Comparison of ENCODE assay signal across 7 mouse cellular contexts in genomic region chr3:9064266-9065031, GRCm38 (mm10).
DNase-seq lines count a peak whose midpoint lies in the region; TF ChIP-seq lines count a peak whose summit lies in the region.

No protein-coding gene starts in this region.

- WGBS in spleen, adult 2 months, result 45% methylated on average over 15 of the region's 15 CpGs

- peak; percentile 18 to 79; a peak in 2 of 4 replicates for TF ChIP-seq CTCF in CH12.LX (conservative IDR thresholded peaks at IDR 0.05 in 1 of 2, IDR thresholded peaks at IDR 0.05 in 1 of 2; ENCODE audit: low read depth in 2 of 2, low read length in 2 of 2)
- peak; percentile 44; the same call in 1 of the 2 replicates for TF ChIP-seq CTCF in spleen, adult 2 months (IDR thresholded peaks at IDR 0.05; ENCODE audit: extremely low read depth, insufficient read depth, insufficient read length, insufficient replicate concordance)

- H3K27ac ChIP-seq in CH12.LX (ENCODE audit: insufficient read depth, low read depth), result no peak overlapping the region
- no peak overlapping the region for H3K27ac ChIP-seq in spleen, adult 2 months (ENCODE audit: insufficient read depth, low read length)

- H3K9ac ChIP-seq in CH12.LX (ENCODE audit: insufficient read depth, low read depth), result no peak overlapping the region

- TF ChIP-seq RAD21 in CH12.LX (IDR thresholded peaks at IDR 0.05; ENCODE audit: low read depth, low read length), result peak; percentile 60

- H3K4me3 ChIP-seq in CH12.LX (replicated peaks in 1 of 3; ENCODE audit: low read depth in 2 of 3, low read length in 2 of 3, poor library complexity in 1 of 3), result no peak overlapping the region
- no peak overlapping the region for H3K4me3 ChIP-seq in spleen, adult 2 months (ENCODE audit: extremely low read depth, insufficient read depth, insufficient read length)

- intact Hi-C loops in heart, postnatal 14 days (cut with DNase I), result no loop called here

- no peaks in the 10 kb centered on the region for H3K9me3 ChIP-seq in CH12.LX (replicated peaks; ENCODE audit: low read length)

- no peak overlapping the region for H3K4me2 ChIP-seq in CH12.LX (ENCODE audit: insufficient read depth, low read depth, poor library complexity, severe bottlenecking)

- no peak for TF ChIP-seq EP300 in CH12.LX (IDR thresholded peaks at IDR 0.05; ENCODE audit: low read length)

- in situ Hi-C loops in CH12.LX (cut with MboI; ENCODE audit: low pct_ligation_motif_present, low pct_unique_long_range_greater_than_20kb, low sequenced_read_pairs), result loop anchor here (5.0 to 25.0 kb wide), 2 partner anchors 102 to 477 kb away; no protein-coding TSS in a partner anchor

- H3K79me2 ChIP-seq in CH12.LX (replicated peaks; ENCODE audit: control insufficient read depth, extremely low read depth, insufficient read depth, poor library complexity, severe bottlenecking), result no peaks in the 10 kb centered on the region

- no peaks in the 10 kb centered on the region for H3K36me3 ChIP-seq in CH12.LX (replicated peaks in 1 of 2; ENCODE audit: control insufficient read depth in 1 of 2, insufficient read depth in 1 of 2, low read length in 1 of 2)
- no peaks in the 10 kb centered on the region for H3K36me3 ChIP-seq in spleen, adult 2 months (ENCODE audit: control insufficient read depth, insufficient read depth, low read length)

- dilution Hi-C loops in CH12.LX (cut with MboI; ENCODE audit: extremely low pct_ligation_motif_present, extremely low pct_unique_long_range_greater_than_20kb, low sequenced_read_pairs), result no loop called here

- TF ChIP-seq POLR2A in CH12.LX (IDR thresholded peaks at IDR 0.05; ENCODE audit: low read depth, low read length), result no peak
- TF ChIP-seq POLR2A in spleen, adult 2 months (IDR thresholded peaks at IDR 0.05; ENCODE audit: low read depth, low read length), result no peak

- no peaks in the 10 kb centered on the region for H3K27me3 ChIP-seq in CH12.LX (replicated peaks)
- no peaks in the 10 kb centered on the region for H3K27me3 ChIP-seq in spleen, adult 2 months (ENCODE audit: control insufficient read depth, insufficient read depth, low read length)

- peak; percentile 40 for DNase-seq in CH12.LX (ENCODE audit: extremely low read depth)
- peak; percentile 83 for DNase-seq in ZHBTc4 (ENCODE audit: low read depth, low spot score)
- DNase-seq in embryo, embryonic 11 days, result peak; percentile 74
- DNase-seq in heart, postnatal 14 days, result peak; percentile 29 to 61
- peak; percentile 35 for DNase-seq in layer of hippocampus, adult 9-11 months
- peak; percentile 47 to 66 for DNase-seq in lung, postnatal 4 days
- DNase-seq in spleen, adult 2 months (ENCODE audit: low read depth in 1 of 2, low spot score in 2 of 2), result peak in 1 of 2 experiments; percentile 26

- peaks cover 5% of the 10 kb centered on the region in 2 experiments; a peak in 3 of 4 replicates for H3K4me1 ChIP-seq in CH12.LX (ENCODE audit: control insufficient read depth in 1 of 2, insufficient read depth in 2 of 2)
- no peaks in the 10 kb centered on the region for H3K4me1 ChIP-seq in spleen, adult 2 months (ENCODE audit: control insufficient read depth, insufficient read depth, insufficient read length)

TF ChIP-seq in CH12.LX, 34 proteins besides CTCF, POLR2A, EP300 and RAD21:
- no peak for TF ChIP-seq MEF2A (IDR thresholded peaks at IDR 0.05; ENCODE audit: borderline replicate concordance, low read depth, low read length)
- no peak for TF ChIP-seq NELFE (IDR thresholded peaks at IDR 0.05; ENCODE audit: low read depth, low read length)
- peak; percentile 88 for TF ChIP-seq SMC3 (IDR thresholded peaks at IDR 0.05; ENCODE audit: low read depth, low read length)
- no peak for TF ChIP-seq MAX (IDR thresholded peaks at IDR 0.05; ENCODE audit: low read length)
- no peak for TF ChIP-seq BHLHE40 (IDR thresholded peaks at IDR 0.05; ENCODE audit: low read depth, low read length)
- TF ChIP-seq USF1 (IDR thresholded peaks at IDR 0.05; ENCODE audit: low read depth, low read length), result no peak
- TF ChIP-seq HCFC1 (IDR thresholded peaks at IDR 0.05; ENCODE audit: low read depth, low read length), result no peak
- no peak for TF ChIP-seq MXI1 (IDR thresholded peaks at IDR 0.05; ENCODE audit: low read depth, low read length)
TF ChIP-seq in CH12.LX: peak in this region for 1.
